Mouse (Mus musculus): ENCODE data around the gene Tenm3. TPM values are rescaled to one million over a fixed set of nuclear protein-coding genes. Genes with fewer than 3 reads are reported as not detected.
A peak's percentile ranks its signal among the peaks of the same experiment; 100 is the strongest.

Tenm3 gene
- polyA plus RNA-seq, 1 experiment: 19.1 TPM

GRCm38 (mm10) chr8:48341276-48341675 is 502.5 kb downstream of the Tenm3 start:
- no peak overlapping the region for H3K27ac ChIP-seq (ENCODE audit: insufficient read depth, low read length)
- H3K4me3 ChIP-seq (ENCODE audit: insufficient read depth, low read length): no peak overlapping the region
- TF ChIP-seq POLR2A (IDR thresholded peaks at IDR 0.05; ENCODE audit: extremely low read depth, insufficient read depth, low read length) (no peak), CTCF (IDR thresholded peaks at IDR 0.05; ENCODE audit: extremely low read depth, insufficient read depth, low read length) (no peak)
- H3K4me1 ChIP-seq (ENCODE audit: control insufficient read depth, insufficient read depth, low read length): no peaks in the 10 kb centered on the region; the same call in 1 of the 2 replicates

GRCm38 (mm10) chr8:48322655-48323265 is 521.0 kb downstream of the Tenm3 start:
- Histone ChIP-seq H3K4me3 (ENCODE audit: insufficient read depth, low read length) (no peak overlapping the region), H3K27ac (ENCODE audit: insufficient read depth, low read length) (no peak overlapping the region), H3K4me1 (ENCODE audit: control insufficient read depth, insufficient read depth, low read length) (no peaks in the 10 kb centered on the region)
- TF ChIP-seq POLR2A (IDR thresholded peaks at IDR 0.05; ENCODE audit: extremely low read depth, insufficient read depth, low read length): no peak
- TF ChIP-seq CTCF (IDR thresholded peaks at IDR 0.05; ENCODE audit: extremely low read depth, insufficient read depth, low read length): no peak

DNA sequence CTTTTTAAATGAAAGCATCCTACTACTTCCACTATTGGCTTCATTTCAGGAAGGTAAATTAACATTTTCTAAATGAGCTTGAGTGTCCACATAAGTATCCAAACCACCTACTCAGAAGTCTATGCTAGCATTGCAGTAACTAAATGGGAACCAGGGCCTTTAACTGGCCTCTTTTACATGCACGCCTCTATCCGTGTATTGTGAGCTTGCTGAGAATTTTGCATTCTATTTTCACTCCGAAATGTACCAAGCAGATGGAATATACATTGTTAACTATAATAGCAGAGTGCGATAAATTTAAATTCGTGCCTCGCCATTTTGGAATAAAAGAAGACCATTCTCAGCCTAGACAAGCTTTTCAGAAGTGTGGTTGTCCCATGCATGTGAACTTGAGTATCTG is 521.5 kb downstream of the Tenm3 start:
- Histone ChIP-seq H3K4me1 (ENCODE audit: control insufficient read depth, insufficient read depth, low read length) (no peaks in the 10 kb centered on the region), H3K4me3 (ENCODE audit: insufficient read depth, low read length) (no peak overlapping the region), H3K27ac (ENCODE audit: insufficient read depth, low read length) (no peak overlapping the region)
- TF ChIP-seq CTCF (IDR thresholded peaks at IDR 0.05; ENCODE audit: extremely low read depth, insufficient read depth, low read length): no peak
- no peak for TF ChIP-seq POLR2A (IDR thresholded peaks at IDR 0.05; ENCODE audit: extremely low read depth, insufficient read depth, low read length)

DNA sequence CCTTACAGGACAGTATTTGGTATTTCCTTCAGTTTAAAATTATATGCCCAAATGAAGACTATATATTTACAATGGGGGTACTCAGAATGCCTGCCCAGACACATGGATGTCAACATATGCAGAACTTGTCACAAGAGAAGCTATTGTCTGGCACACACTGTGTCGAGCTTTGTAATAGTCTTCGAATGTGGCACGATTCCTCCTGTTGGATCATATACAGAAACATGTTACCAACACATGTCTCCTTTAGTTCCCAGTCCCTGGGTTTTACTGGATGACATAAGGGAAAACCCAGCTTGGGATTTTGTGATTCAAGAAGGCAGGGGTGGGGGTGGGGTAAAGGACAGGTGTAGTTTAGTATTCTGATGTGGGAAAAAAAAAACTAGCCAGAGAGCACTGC is 524.1 kb downstream of the Tenm3 start:
- TF ChIP-seq POLR2A (IDR thresholded peaks at IDR 0.05; ENCODE audit: extremely low read depth, insufficient read depth, low read length): no peak
- no peak for TF ChIP-seq CTCF (IDR thresholded peaks at IDR 0.05; ENCODE audit: extremely low read depth, insufficient read depth, low read length)
- Histone ChIP-seq H3K4me1 (ENCODE audit: control insufficient read depth, insufficient read depth, low read length) (no peaks in the 10 kb centered on the region), H3K27ac (ENCODE audit: insufficient read depth, low read length) (no peak overlapping the region), H3K4me3 (ENCODE audit: insufficient read depth, low read length) (no peak overlapping the region)

GRCm38 (mm10) chr8:48317498-48317897 is 526.3 kb downstream of the Tenm3 start:
- TF ChIP-seq POLR2A (IDR thresholded peaks at IDR 0.05; ENCODE audit: extremely low read depth, insufficient read depth, low read length) (no peak), CTCF (IDR thresholded peaks at IDR 0.05; ENCODE audit: extremely low read depth, insufficient read depth, low read length) (no peak)
- H3K4me1 ChIP-seq (ENCODE audit: control insufficient read depth, insufficient read depth, low read length): 0 out of 2 replicates have a peak, but pooled peaks cover 2% of the 10 kb centered on the region
- no peak overlapping the region for H3K27ac ChIP-seq (ENCODE audit: insufficient read depth, low read length)
- no peak overlapping the region for H3K4me3 ChIP-seq (ENCODE audit: insufficient read depth, low read length)

GRCm38 (mm10) chr8:48315605-48316004 is 528.1 kb downstream of the Tenm3 start:
- TF ChIP-seq CTCF (IDR thresholded peaks at IDR 0.05; ENCODE audit: extremely low read depth, insufficient read depth, low read length) (no peak), POLR2A (IDR thresholded peaks at IDR 0.05; ENCODE audit: extremely low read depth, insufficient read depth, low read length) (no peak)
- 0 out of 2 replicates have a peak, but pooled peaks cover 2% of the 10 kb centered on the region for H3K4me1 ChIP-seq (ENCODE audit: control insufficient read depth, insufficient read depth, low read length)

DNA sequence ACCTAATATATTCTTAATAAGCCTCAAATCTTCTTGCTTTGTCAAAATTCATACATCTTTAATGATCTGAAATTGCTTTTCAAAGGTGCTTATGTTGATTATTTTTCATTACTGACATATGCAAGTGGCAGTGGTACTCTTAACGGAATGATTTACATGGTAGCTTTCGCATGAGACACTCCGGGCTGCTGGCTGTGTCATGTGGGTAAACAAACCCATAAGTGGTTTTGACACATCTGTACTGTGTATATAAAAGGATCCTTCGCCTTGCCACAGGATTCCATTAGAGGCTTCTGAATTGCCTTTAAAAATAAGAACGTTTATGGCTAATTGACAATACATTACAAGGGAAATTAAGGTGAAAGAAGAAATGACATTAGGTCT is 529.8 kb downstream of the Tenm3 start:
- TF ChIP-seq CTCF (IDR thresholded peaks at IDR 0.05; ENCODE audit: extremely low read depth, insufficient read depth, low read length): no peak
- no peak for TF ChIP-seq POLR2A (IDR thresholded peaks at IDR 0.05; ENCODE audit: extremely low read depth, insufficient read depth, low read length)
- Histone ChIP-seq H3K4me1 (ENCODE audit: control insufficient read depth, insufficient read depth, low read length) (0 out of 2 replicates have a peak, but pooled peaks cover 2% of the 10 kb centered on the region), H3K4me3 (ENCODE audit: insufficient read depth, low read length) (no peak overlapping the region), H3K27ac (ENCODE audit: insufficient read depth, low read length) (0 out of 2 replicates have a peak overlapping the region, but pooled peaks have one; percentile 25)

More at GRCm38 (mm10) chr8:48315605-48316004, 528.1 kb downstream of the Tenm3 start:
- Histone ChIP-seq H3K4me3 (ENCODE audit: insufficient read depth, low read length) (no peak overlapping the region), H3K27ac (ENCODE audit: insufficient read depth, low read length) (no peak overlapping the region)

GRCm38 (mm10) chr8:48313210-48313984 is 530.4 kb downstream of the Tenm3 start:
- Histone ChIP-seq H3K4me3 (ENCODE audit: insufficient read depth, low read length) (0 out of 2 replicates have a peak overlapping the region, but pooled peaks have one; percentile 17), H3K4me1 (ENCODE audit: control insufficient read depth, insufficient read depth, low read length) (0 out of 2 replicates have a peak, but pooled peaks cover 2% of the 10 kb centered on the region), H3K27ac (ENCODE audit: insufficient read depth, low read length) (0 out of 2 replicates have a peak overlapping the region, but pooled peaks have one; percentile 25)
- TF ChIP-seq CTCF (IDR thresholded peaks at IDR 0.05; ENCODE audit: extremely low read depth, insufficient read depth, low read length) (no peak), POLR2A (IDR thresholded peaks at IDR 0.05; ENCODE audit: extremely low read depth, insufficient read depth, low read length) (no peak)

GRCm38 (mm10) chr8:48311706-48312105 is 532.0 kb downstream of the Tenm3 start:
- Histone ChIP-seq H3K27ac (ENCODE audit: insufficient read depth, low read length) (no peak overlapping the region), H3K4me1 (ENCODE audit: control insufficient read depth, insufficient read depth, low read length) (0 out of 2 replicates have a peak, but pooled peaks cover 2% of the 10 kb centered on the region), H3K4me3 (ENCODE audit: insufficient read depth, low read length) (0 out of 2 replicates have a peak overlapping the region, but pooled peaks have one; percentile 17)
- TF ChIP-seq POLR2A (IDR thresholded peaks at IDR 0.05; ENCODE audit: extremely low read depth, insufficient read depth, low read length): no peak
- no peak for TF ChIP-seq CTCF (IDR thresholded peaks at IDR 0.05; ENCODE audit: extremely low read depth, insufficient read depth, low read length)
